Mouse (Mus musculus): ENCODE results near the gene Fam169b.

DNA sequence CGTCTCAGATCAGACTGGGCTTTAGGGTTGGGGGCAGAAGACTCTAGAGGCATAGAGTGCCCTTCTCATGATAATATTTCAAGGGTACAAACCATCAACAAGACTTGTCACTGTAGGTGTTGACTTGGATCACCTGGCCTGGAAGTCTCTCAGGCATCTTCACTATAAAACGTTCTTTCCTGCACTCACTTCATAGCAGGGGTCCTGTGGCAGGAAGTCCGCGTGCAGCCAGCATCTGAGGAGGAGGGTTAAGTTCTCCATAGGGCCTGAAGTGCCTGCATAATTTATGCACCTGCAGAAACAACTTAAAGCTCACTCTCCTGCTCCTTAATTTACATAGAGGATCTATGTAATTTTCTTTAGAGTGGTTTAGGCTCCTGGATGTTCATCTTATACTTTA lies 28.0 kb upstream of the Fam169b start:
- TF ChIP-seq CTCF (IDR thresholded peaks at IDR 0.05; ENCODE audit: low read depth) (no peak), EP300 (IDR thresholded peaks at IDR 0.05; ENCODE audit: low read depth) (no peak)
